Mouse (Mus musculus) hindbrain, postnatal 0 days (tissue): ENCODE results near the gene Ddx52. TPM values are rescaled to one million over a fixed set of nuclear protein-coding genes. Genes with fewer than 3 reads are reported as not detected.

Experiments used
- ATAC-seq: fragments of 200-750 bp; cut with Nextera tagmentation; 2 replicates; pipeline ENCODE4 v1.8.0; 2017; ENCODE audit warnings: mild to moderate bottlenecking, moderate TSS enrichment, moderate library complexity
- DNase-seq: peaks from one replicate; pipeline ENCODE4 v3.0.0-alpha.2; 2015; ENCODE audit warnings: low spot score
- H3K27ac ChIP-seq: fragments of 300-500 bp; sonication (generic); 2 replicates; pipeline ENCODE4 v1.5.1; 2014; ENCODE audit warnings: mild to moderate bottlenecking
- H3K27me3 ChIP-seq: fragments of 300-500 bp; sonication (generic); 2 replicates; pipeline ENCODE4 v1.6.1; 2014; ENCODE audit warnings: low read length, mixed read lengths; ENCODE audit not compliant: insufficient read depth
- H3K36me3 ChIP-seq: fragments of 300-500 bp; sonication (generic); 2 replicates; pipeline ENCODE4 v1.6.1; 2014; ENCODE audit warnings: low read length, mixed read lengths; ENCODE audit not compliant: insufficient read depth
- H3K4me1 ChIP-seq: fragments of 300-500 bp; sonication (generic); 2 replicates; pipeline ENCODE4 v1.6.1; 2014; ENCODE audit warnings: antibody characterized with exemption, low read length, mixed read lengths; ENCODE audit not compliant: insufficient read depth
- H3K4me2 ChIP-seq: fragments of 300-500 bp; sonication (generic); 2 replicates; pipeline ENCODE4 v1.6.1; 2014; ENCODE audit warnings: low read depth, mild to moderate bottlenecking, low read length, moderate library complexity, mixed read lengths
- H3K4me3 ChIP-seq: fragments of 300-500 bp; sonication (generic); 2 replicates; pipeline ENCODE4 v1.5.1; 2014; ENCODE audit warnings: low read length
- H3K9ac ChIP-seq: fragments of 300-500 bp; sonication (generic); replicated peaks from 2 replicates; pipeline ENCODE4 v1.6.1; 2014; ENCODE audit warnings: mild to moderate bottlenecking, low read length, moderate library complexity, mixed read lengths
- H3K9me3 ChIP-seq: fragments of 300-500 bp; sonication (generic); 2 replicates; pipeline ENCODE4 v1.6.1; 2016; ENCODE audit warnings: low read length, mixed read lengths
- CTCF ChIP-seq: IDR thresholded peaks from 2 replicates; pipeline ENCODE4 v1.5.1; 2016; ENCODE audit warnings: antibody characterized with exemption, control low read depth, low read depth
- WGBS: fragments of 180-500 bp; shearing (Covaris S2); extraction: QIAGEN DNeasy Blood & Tissue Kit; methylation state at CpG from one replicate; pipeline ENCODE4 v1.1.7; 2014; 5-methylcytosine and 5-hydroxymethylcytosine counted together
- polyA plus RNA-seq: library from polyadenylated mRNA; unstranded; fragments of >200 nt; fragmentation: Nextera tagmentation; extraction: Ambion mirVana; gene quantifications from 2 replicates; pipeline ENCODE4 v1.2.1, GENCODE M21; 2015
- total RNA-seq: library from RNA; depleted of rRNA; stranded (reverse); fragments of >200 nt; gene quantifications from 2 replicates; pipeline ENCODE4 v1.2.3, GENCODE M21; 2014

Gene Ddx52
- total and polyA plus RNA-seq, 2 experiments from 2014 or later: 17.9 to 19.2 TPM

DNA sequence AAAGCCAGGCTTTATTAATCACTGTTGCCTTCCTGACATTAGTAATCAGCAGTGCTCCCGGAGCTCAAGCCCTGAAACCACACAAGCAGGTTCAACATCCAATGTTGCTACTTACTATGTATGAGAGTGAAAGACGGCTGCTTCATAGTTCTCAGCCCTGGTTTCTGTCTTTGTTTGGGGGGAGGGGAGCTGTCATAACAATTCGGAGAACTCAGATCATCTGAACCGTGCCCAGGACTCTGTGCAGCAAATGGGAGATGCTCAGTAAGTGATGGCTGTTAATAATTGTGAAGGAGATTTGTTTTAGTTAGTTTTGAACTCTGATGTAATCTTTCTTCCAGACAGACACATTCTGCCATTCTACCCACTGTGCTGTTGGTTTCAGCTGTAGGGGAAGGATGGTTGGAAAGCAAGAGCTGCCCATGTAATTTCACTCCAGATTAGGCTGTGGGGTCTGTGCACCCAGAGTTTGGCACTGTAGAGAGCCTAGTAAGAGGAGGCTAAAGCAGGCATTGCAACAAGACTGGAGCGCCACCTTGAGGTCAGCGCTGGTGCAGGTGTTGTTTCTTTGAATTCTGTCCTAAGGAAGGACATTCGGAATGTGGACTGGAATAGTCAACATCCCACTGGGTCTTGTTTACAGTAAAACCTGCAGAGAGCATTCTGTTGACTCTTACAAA, 5.7 kb upstream of the Ddx52 start:
- 24% methylated on average over 7 of the region's 7 CpGs for WGBS
- Histone ChIP-seq H3K9me3 (no peaks in the 10 kb centered on the region), H3K4me2 (no peak overlapping the region), H3K36me3 (no peaks in the 10 kb centered on the region), H3K27ac (no peak overlapping the region), H3K9ac (no peak overlapping the region), H3K27me3 (no peaks in the 10 kb centered on the region), H3K4me1 (no peaks in the 10 kb centered on the region), H3K4me3 (no peak overlapping the region)
- 0 out of 2 replicates have a peak, but pooled peaks have one; percentile 29 for ATAC-seq
- peak; percentile 96 for TF ChIP-seq CTCF
- DNase-seq: peak; percentile 88

DNA sequence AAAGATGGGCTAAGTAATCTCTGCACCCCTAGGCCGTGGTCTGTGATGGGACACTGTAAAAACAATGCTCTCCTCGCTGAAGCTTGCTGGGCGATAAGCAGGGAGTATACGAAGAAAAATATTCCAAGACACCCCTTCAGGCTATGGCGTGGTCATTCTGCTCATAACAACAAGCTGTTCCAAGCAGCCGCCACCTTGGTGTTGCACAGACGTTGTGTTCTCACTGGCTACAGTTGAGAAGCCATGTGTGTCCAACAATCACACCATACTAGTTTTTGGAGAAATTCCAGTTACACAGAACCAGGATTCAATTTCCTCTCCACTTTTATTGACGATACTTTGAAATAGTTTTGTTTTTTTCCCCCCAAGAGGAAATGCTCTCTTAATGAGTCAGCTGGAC, 3.3 kb upstream of the Ddx52 start:
- no peak for TF ChIP-seq CTCF
- no peaks in the 10 kb centered on the region for H3K27me3 ChIP-seq
- DNase-seq: no peak
- H3K4me1 ChIP-seq: 0 out of 2 replicates have a peak, but pooled peaks cover 4% of the 10 kb centered on the region
- H3K4me2 ChIP-seq: no peak overlapping the region
- ATAC-seq: no peak
- H3K9me3 ChIP-seq: no peaks in the 10 kb centered on the region
- H3K27ac ChIP-seq: no peak overlapping the region
- H3K4me3 ChIP-seq: no peak overlapping the region
- no peaks in the 10 kb centered on the region; the same call in 1 of the 2 replicates for H3K36me3 ChIP-seq
- H3K9ac ChIP-seq: no peak overlapping the region
- WGBS: 81% methylated on average over 8 of the region's 8 CpGs

DNA sequence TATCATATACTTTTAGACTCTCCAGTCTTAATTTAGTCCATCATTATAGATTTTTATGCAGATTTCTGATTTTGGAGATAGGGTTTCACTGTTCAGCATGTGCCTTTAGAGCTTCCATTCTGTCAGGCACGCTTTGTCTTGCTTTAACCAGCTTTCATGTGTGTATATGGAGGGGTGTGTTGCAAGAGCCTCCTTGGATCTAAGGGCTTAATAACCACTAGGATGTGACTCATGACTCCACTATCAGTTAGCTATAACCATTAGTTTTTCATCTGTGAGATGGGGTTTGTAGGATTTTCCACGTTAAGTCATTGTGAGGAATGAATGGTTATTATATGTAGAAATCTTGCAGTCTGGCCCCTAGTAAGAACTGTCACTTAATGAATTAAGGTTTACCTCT, 15.0 kb downstream of the Ddx52 start:
- ATAC-seq (no peak), DNase-seq (no peak)
- Histone ChIP-seq H3K27ac (no peak overlapping the region), H3K4me1 (no peaks in the 10 kb centered on the region), H3K36me3 (peaks cover 63% of the 10 kb centered on the region), H3K9me3 (no peaks in the 10 kb centered on the region), H3K27me3 (no peaks in the 10 kb centered on the region), H3K9ac (no peak overlapping the region), H3K4me2 (no peak overlapping the region), H3K4me3 (no peak overlapping the region)
- WGBS: 95% methylated on average over 2 of the region's 2 CpGs
- no peak for TF ChIP-seq CTCF

DNA sequence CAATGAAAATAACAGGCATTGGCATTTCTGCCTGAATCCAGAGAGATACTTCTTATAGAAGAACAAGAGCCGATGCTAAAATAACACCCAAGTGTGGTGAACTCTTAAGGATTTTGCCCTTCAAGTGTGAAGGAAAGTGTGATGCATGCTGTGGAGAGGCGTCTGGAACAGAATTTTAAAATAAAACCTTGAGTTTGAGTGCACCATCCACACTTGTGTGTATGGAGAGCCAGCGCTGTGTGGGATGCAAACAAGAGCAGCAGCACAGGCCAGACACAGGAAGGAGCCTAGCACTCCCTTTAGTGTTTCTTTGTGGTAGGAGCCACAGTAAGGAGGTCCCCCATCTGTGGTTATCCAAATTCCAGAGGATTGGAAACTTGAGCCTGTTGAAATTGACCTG, 20.1 kb downstream of the Ddx52 start:
- Histone ChIP-seq H3K27me3 (no peaks in the 10 kb centered on the region), H3K36me3 (peaks cover 27% of the 10 kb centered on the region), H3K27ac (no peak overlapping the region), H3K9me3 (no peaks in the 10 kb centered on the region), H3K4me2 (no peak overlapping the region), H3K4me1 (peaks cover 9% of the 10 kb centered on the region), H3K4me3 (no peak overlapping the region), H3K9ac (no peak overlapping the region)
- no peak for ATAC-seq
- DNase-seq: no peak
- 91% methylated on average over 3 of the region's 3 CpGs for WGBS
- no peak for TF ChIP-seq CTCF

DNA sequence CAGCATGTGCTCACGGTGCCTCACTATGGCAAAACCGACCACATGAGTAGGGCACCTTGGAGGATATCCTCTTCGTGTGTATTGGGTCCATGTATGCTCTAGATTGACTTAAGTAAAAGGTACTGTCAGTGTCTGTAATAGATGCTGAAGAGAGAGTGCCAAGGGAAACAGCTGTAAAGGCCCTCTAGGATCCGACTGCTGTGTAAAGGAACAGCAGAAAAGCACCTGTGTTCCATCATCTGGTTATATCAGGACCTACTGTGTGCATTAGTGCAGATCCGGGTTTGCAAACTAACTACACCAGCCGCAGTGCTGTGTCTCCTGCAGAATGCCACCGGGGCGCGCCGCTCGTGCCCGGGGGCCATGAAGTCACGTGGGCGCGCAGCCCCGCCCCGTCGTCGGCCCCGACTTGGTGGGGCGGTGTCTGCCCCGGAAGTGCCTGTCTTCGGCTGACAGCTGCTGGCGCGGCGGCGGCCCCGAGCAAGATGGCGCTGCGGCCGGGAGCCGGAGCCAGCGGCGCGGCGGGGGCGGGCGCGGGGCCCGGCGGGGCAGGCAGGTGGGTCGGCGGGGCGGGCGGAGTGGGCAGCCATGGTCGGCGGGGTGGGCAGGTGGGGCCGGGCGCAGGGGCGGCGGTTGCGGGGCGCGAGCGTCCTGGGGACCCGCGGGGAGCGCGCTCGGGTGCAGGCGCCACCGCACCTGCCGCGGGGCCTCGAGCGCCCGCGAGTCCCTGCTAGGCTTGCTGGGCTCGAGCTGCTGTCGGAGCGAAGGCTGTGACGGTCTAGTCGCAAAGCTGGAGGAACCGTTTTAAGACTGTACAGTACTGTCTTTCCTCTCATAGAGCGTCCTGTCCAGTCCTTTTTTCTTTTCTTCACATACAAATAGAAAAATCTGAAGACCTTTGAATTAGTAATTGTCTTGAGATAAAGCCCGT, 22.4 kb downstream of the Ddx52 start, which contains the start of gene Synrg:
Gene Synrg, plus strand, starts transcription at position 438 of the 931 bp plus-strand sequence.
- H3K36me3 ChIP-seq: peaks cover 15% of the 10 kb centered on the region; the same call in 1 of the 2 replicates
- WGBS: 2% methylated on average over 54 of the region's 76 CpGs

DNA sequence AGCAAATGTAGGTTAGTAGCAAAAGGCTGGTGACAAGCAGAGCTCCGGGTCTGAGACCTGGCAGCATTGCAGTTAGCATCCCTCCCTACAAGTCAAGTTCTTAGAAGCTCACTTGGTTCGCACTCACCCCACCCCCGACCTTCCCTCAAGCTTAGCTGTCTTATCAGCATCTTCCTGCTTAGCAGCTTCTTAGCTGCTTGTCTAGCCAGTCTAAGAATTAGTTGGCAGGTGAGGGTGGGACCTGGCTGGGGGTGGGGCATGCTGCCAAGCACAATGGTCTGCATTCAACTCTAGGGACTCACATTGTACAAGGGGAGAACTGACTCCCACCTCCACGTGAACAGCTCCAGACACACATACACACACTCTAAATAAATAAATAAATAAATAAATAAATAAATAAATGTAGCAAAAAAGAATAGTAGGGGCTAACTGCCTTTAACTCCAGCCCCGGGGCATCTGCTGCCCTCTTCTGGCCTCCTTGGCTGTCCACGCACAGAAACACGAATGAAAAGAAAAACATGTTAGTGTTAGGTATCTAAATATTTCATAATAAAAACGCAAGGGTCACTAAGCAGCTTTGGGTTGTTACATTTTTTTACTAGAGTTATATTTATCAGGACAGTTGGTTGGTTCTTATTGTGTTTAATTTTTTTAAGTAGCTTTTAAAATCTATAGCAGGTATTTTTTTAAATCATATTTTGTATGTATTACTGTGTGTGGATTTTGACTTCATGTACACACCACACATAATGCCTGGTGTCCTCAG, 25.8 kb downstream of the Ddx52 start:
- no peak for DNase-seq
- Histone ChIP-seq H3K36me3 (peaks cover 5% of the 10 kb centered on the region; the same call in 1 of the 2 replicates), H3K27ac (no peak overlapping the region), H3K4me1 (peaks cover 9% of the 10 kb centered on the region), H3K9me3 (no peaks in the 10 kb centered on the region), H3K4me2 (no peak overlapping the region), H3K4me3 (no peak overlapping the region), H3K27me3 (no peaks in the 10 kb centered on the region), H3K9ac (no peak overlapping the region)
- WGBS: 56% methylated on average over 8 of the region's 8 CpGs
- no peak for ATAC-seq
- peak; percentile 32 for TF ChIP-seq CTCF

More for the DNA sequence above, 22.4 kb downstream of the Ddx52 start, which contains the start of gene Synrg:
- Histone ChIP-seq H3K9ac (peak within 1 kb of the TSS; percentile 78), H3K4me3 (peak within 1 kb of the TSS; percentile 65), H3K4me2 (peak within 1 kb of the TSS; percentile 65), H3K27ac (peak within 1 kb of the TSS; percentile 92), H3K27me3 (no peaks in the 10 kb centered on the region), H3K4me1 (peaks cover 9% of the 10 kb centered on the region), H3K9me3 (no peaks in the 10 kb centered on the region)
- DNase-seq (peak; percentile 95), ATAC-seq (peak; percentile 98)
- no peak for TF ChIP-seq CTCF
